Mouse (Mus musculus): ENCODE data around the gene Clgn.

DNA sequence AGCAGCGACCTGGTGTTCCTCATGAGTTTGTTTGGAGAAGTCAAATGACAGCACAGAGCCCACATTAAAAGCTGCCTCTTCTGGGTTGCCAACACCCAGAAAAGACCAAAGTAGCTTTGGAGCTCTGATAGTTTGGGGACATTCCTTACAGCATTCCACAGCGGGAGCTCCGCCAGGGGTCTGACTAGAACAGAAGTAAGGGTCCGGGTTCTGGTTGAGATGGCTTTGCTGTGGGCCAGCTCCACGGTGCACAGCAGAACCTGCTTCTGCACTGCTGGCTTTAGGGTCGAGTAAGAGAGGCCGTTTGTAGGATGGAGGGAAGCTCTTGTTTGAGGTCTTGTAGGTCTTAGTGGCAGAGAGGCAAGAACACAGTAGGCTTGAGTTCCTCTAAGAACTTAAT, 18.8 kb downstream of the Clgn start:
- TF ChIP-seq CTCF (IDR thresholded peaks at IDR 0.05; ENCODE audit: control insufficient read depth, insufficient read depth, low read length) = no peak
- no peak for TF ChIP-seq POLR2A (IDR thresholded peaks at IDR 0.05; ENCODE audit: borderline replicate concordance, control insufficient read depth, low read depth, low read length)

All from bone marrow, adult 2 months (tissue).